Mouse (Mus musculus) right cerebral cortex, postnatal 14 days (tissue): ENCODE results near the gene Adgrb3.
"Not testable (repeated sequence)": the region's sequence is repeated elsewhere in the genome, so short reads cannot be mapped to it uniquely, and the experiment has no call there.

ENCODE experiments used
- DNase-seq: peaks from one replicate; pipeline ENCODE4 v3.0.0; 2022

Gene Adgrb3

GRCm38 (mm10) chr1:25503524-25503923, 326.0 kb downstream of the Adgrb3 start:
- no peak for DNase-seq

- no peak for DNase-seq
Observed at GRCm38 (mm10) chr1:25495202-25495914, 334.1 kb downstream of the Adgrb3 start.

- DNase-seq, result no peak
Observed at GRCm38 (mm10) chr1:25491503-25491902, 338.0 kb downstream of the Adgrb3 start.

GRCm38 (mm10) chr1:25490174-25490573, 339.3 kb downstream of the Adgrb3 start:
- no peak for DNase-seq

GRCm38 (mm10) chr1:25475699-25476098, 353.8 kb downstream of the Adgrb3 start:
- DNase-seq, result no peak

- peak; percentile 22 for DNase-seq
Observed at GRCm38 (mm10) chr1:25474469-25474868, 355.0 kb downstream of the Adgrb3 start.

- DNase-seq, result not testable (repeated sequence)
Observed at GRCm38 (mm10) chr1:25471612-25472011, 357.9 kb downstream of the Adgrb3 start.

GRCm38 (mm10) chr1:25462612-25463011, 366.9 kb downstream of the Adgrb3 start:
- DNase-seq, result no peak

GRCm38 (mm10) chr1:25435506-25435905, 394.0 kb downstream of the Adgrb3 start:
- DNase-seq, result no peak

- DNase-seq, result no peak
Observed at GRCm38 (mm10) chr1:25430219-25430862, 399.2 kb downstream of the Adgrb3 start.

- DNase-seq, result no peak
Observed at GRCm38 (mm10) chr1:25420701-25421100, 408.8 kb downstream of the Adgrb3 start.

- no peak for DNase-seq
Observed at GRCm38 (mm10) chr1:25419378-25419777, 410.1 kb downstream of the Adgrb3 start.

- no peak for DNase-seq
Observed at GRCm38 (mm10) chr1:25415084-25415483, 414.4 kb downstream of the Adgrb3 start.

- DNase-seq, result no peak
Observed at GRCm38 (mm10) chr1:25364186-25364585, 465.3 kb downstream of the Adgrb3 start.

- DNase-seq, result no peak
Observed at GRCm38 (mm10) chr1:25358554-25358953, 471.0 kb downstream of the Adgrb3 start.

- no peak for DNase-seq
Observed at GRCm38 (mm10) chr1:25355486-25355885, 474.0 kb downstream of the Adgrb3 start.

GRCm38 (mm10) chr1:25344876-25345275, 484.6 kb downstream of the Adgrb3 start:
- DNase-seq, result no peak

- no peak for DNase-seq
Observed at GRCm38 (mm10) chr1:25325406-25325805, 504.1 kb downstream of the Adgrb3 start.

GRCm38 (mm10) chr1:25317142-25317541, 512.4 kb downstream of the Adgrb3 start:
- no peak for DNase-seq

- DNase-seq, result no peak
Observed at GRCm38 (mm10) chr1:25312344-25312743, 517.2 kb downstream of the Adgrb3 start.

GRCm38 (mm10) chr1:25310066-25310465, 519.4 kb downstream of the Adgrb3 start:
- DNase-seq, result no peak

- DNase-seq, result peak; percentile 4
Observed at GRCm38 (mm10) chr1:25281471-25281870, 548.0 kb downstream of the Adgrb3 start.

- DNase-seq, result no peak
Observed at GRCm38 (mm10) chr1:25250562-25250961, 578.9 kb downstream of the Adgrb3 start.

- DNase-seq, result no peak
Observed at GRCm38 (mm10) chr1:25242436-25242835, 587.1 kb downstream of the Adgrb3 start.
